Mouse (Mus musculus) heart, adult 9 months (tissue): ENCODE data around the gene Klrb1.

Experiments used
- DNase-seq, 2 experiments: peaks; one replicate each; pipeline ENCODE4 v3.0.0; 2022; ENCODE audit warnings: low spot score in 2 of 2

The Klrb1 gene

GRCm38 (mm10) chr6:128734896-128735295, 12.0 kb upstream of the Klrb1 start:
- DNase-seq: no peak

- no peak for DNase-seq
These were observed 11.2 kb upstream of the Klrb1 start for GRCm38 (mm10) chr6:128733908-128734679.

- peak in 1 of 2 experiments; percentile 7 for DNase-seq
These were observed 9.2 kb upstream of the Klrb1 start for GRCm38 (mm10) chr6:128732032-128732431.

GRCm38 (mm10) chr6:128701691-128702090, 21.2 kb downstream of the Klrb1 start:
- no peak for DNase-seq

- DNase-seq: no peak
These were observed 43.3 kb downstream of the Klrb1 start for GRCm38 (mm10) chr6:128679574-128679973.

- DNase-seq: no peak
These were observed 52.9 kb downstream of the Klrb1 start for GRCm38 (mm10) chr6:128669936-128670335.

- DNase-seq: no peak
These were observed 60.7 kb downstream of the Klrb1 start, which contains the start of gene Clec2h for GRCm38 (mm10) chr6:128662206-128662605. Gene Clec2h (plus strand): TSS chr6:128662385.

- DNase-seq: no peak
These were observed 61.6 kb downstream of the Klrb1 start for GRCm38 (mm10) chr6:128661249-128661648.
